Mouse (Mus musculus) heart, adult 2 months (tissue): ENCODE results near the gene Syngap1. TPM values are rescaled to one million over a fixed set of nuclear protein-coding genes. Genes with fewer than 3 reads are reported as not detected.

ENCODE experiments used
- DNase-seq, 2 experiments: peaks; one replicate each; pipeline ENCODE4 v3.0.0; 2021
- H3K27ac ChIP-seq: fragments of 200-600 bp; 2 replicates; pipeline ENCODE4 v1.8.1; 2022
- H3K27me3 ChIP-seq: fragments of 200-500 bp; 2 replicates; pipeline ENCODE4 v1.6.1; 2012; ENCODE audit warnings: mild to moderate bottlenecking, low read length, inconsistent platforms, mixed read lengths; ENCODE audit not compliant: control insufficient read depth, insufficient read depth
- H3K36me3 ChIP-seq: fragments of 200-500 bp; 2 replicates; pipeline ENCODE4 v1.6.1; 2012; ENCODE audit warnings: low read length, inconsistent platforms; ENCODE audit not compliant: control insufficient read depth, insufficient read depth
- H3K4me1 ChIP-seq: fragments of 200-500 bp; 2 replicates; pipeline ENCODE4 v1.6.1; 2011; ENCODE audit warnings: low read length; ENCODE audit not compliant: control insufficient read depth, insufficient read depth
- H3K4me3 ChIP-seq: fragments of 200-600 bp; 2 replicates; pipeline ENCODE4 v1.8.1; 2022
- H3K79me2 ChIP-seq: fragments of 200-500 bp; replicated peaks from 2 replicates; pipeline ENCODE4 v1.6.1; 2012; ENCODE audit warnings: mild to moderate bottlenecking, inconsistent platforms, low read length, moderate library complexity, mixed read lengths; ENCODE audit not compliant: control insufficient read depth, insufficient read depth
- H3K9ac ChIP-seq: fragments of 200-500 bp; 2 replicates; pipeline ENCODE4 v1.6.1; 2012; ENCODE audit warnings: low read depth, mild to moderate bottlenecking, control low read depth, inconsistent platforms, low read length, mixed read lengths
- CTCF ChIP-seq: fragments of 200-600 bp; IDR thresholded peaks from 2 replicates; pipeline ENCODE4 v1.8.1; 2022; ENCODE audit warnings: antibody characterized with exemption, mild to moderate bottlenecking, moderate library complexity
- EP300 ChIP-seq: fragments of 200-500 bp; IDR thresholded peaks from 2 replicates; pipeline ENCODE4 v1.6.1; 2011; ENCODE audit warnings: low read depth, low read length, control low read depth; ENCODE audit not compliant: insufficient read depth
- POLR2A ChIP-seq: fragments of 200-500 bp; IDR thresholded peaks from 2 replicates; pipeline ENCODE4 v1.6.1; 2011; ENCODE audit warnings: mild to moderate bottlenecking, low read depth, low read length, control low read depth; ENCODE audit not compliant: insufficient read depth
- WGBS: fragments of 180-500 bp; shearing (Covaris S2); methylation state at CpG from one replicate; pipeline ENCODE4 v1.1.7; 2018; 5-methylcytosine and 5-hydroxymethylcytosine counted together
- intact Hi-C: fragments of 180-260 bp; cut with DNase I; formaldehyde crosslinking; loops from one replicate; pipeline ENCODE4 v1.15.1; 2025
- long read RNA-seq: library from polyadenylated mRNA; stranded (forward); transcript quantifications from one replicate; pipeline ENCODE4 v2.0.0, GENCODE M21; 2021
- polyA plus RNA-seq: library from polyadenylated mRNA; depleted of rRNA; stranded (reverse); fragments of >200 nt; gene quantifications from 2 replicates; pipeline ENCODE4 v1.2.3, GENCODE M21; 2012; rRNA removed
- total RNA-seq, 2 experiments: library from RNA; stranded (reverse); gene quantifications; 2 replicates each; pipeline ENCODE4 v1.2.3; 2021

The Syngap1 gene
- 1 to 10 TPM; 4.1 to 4.2 TPM for total RNA-seq
- polyA plus RNA-seq = 6.7 and 9.0 TPM in 2 replicates
- long read RNA-seq = 0 reads

GRCm38 (mm10) chr17:26941031-26941789 is at the start of gene Syngap1:
Gene Syngap1 (plus strand): TSS chr17:26941253.
- WGBS = 8% methylated on average over 20 of the region's 24 CpGs

GRCm38 (mm10) chr17:26892635-26893375 is 48.2 kb upstream of the Syngap1 start:
- Histone ChIP-seq H3K36me3 (no peaks in the 10 kb centered on the region), H3K27ac (peak overlapping the region; percentile 79), H3K27me3 (no peaks in the 10 kb centered on the region), H3K79me2 (no peaks in the 10 kb centered on the region), H3K4me3 (peak overlapping the region; percentile 37), H3K9ac (peak overlapping the region; percentile 15), H3K4me1 (peaks cover 6% of the 10 kb centered on the region)
- TF ChIP-seq EP300 (peak; percentile 69), POLR2A (peak; percentile 55), CTCF (no peak)
- peak; percentile 50 to 72 for DNase-seq
- intact Hi-C loops = no loop called here
- 20% methylated on average over 16 of the region's 16 CpGs for WGBS

More at GRCm38 (mm10) chr17:26941031-26941789, at the start of gene Syngap1:
- H3K36me3 ChIP-seq = no peaks in the 10 kb centered on the region
- peak within 1 kb of the TSS; percentile 93; the same call in 1 of the 2 replicates for H3K9ac ChIP-seq
- H3K27ac ChIP-seq = peak within 1 kb of the TSS; percentile 94
- peaks cover 5% of the 10 kb centered on the region for H3K4me1 ChIP-seq
- intact Hi-C loops = no loop called here
- peak within 1 kb of the TSS; percentile 69 for H3K4me3 ChIP-seq
- no peak for DNase-seq
- H3K27me3 ChIP-seq = no peaks in the 10 kb centered on the region
- H3K79me2 ChIP-seq = no peaks in the 10 kb centered on the region
- TF ChIP-seq CTCF (no peak), POLR2A (no peak), EP300 (no peak)

DNA sequence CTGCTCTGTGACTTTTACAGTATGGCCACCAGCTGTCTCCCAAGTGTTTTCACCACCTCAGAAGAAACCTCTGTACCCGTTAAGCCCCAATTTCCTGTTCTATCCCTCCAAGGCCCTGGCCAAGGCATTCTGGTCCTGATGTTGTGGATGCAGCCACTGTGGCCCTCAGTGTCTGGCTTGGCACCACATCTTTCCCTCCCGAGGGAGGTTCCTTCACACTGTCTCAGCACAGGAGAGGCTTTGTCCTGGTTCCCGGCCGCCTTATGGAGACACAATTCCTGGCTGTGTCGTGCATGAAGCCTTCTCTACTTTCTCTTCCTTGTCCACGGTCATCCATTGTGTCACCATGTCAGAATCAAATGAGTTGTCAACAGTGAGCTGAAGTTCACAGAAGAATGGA is 47.6 kb upstream of the Syngap1 start:
- Histone ChIP-seq H3K36me3 (no peaks in the 10 kb centered on the region), H3K4me3 (no peak overlapping the region)
- intact Hi-C loops = no loop called here

GRCm38 (mm10) chr17:26894342-26894741 is 46.7 kb upstream of the Syngap1 start:
- Histone ChIP-seq H3K27ac (no peak overlapping the region), H3K4me1 (peaks cover 6% of the 10 kb centered on the region), H3K79me2 (no peaks in the 10 kb centered on the region), H3K27me3 (no peaks in the 10 kb centered on the region), H3K36me3 (no peaks in the 10 kb centered on the region), H3K4me3 (no peak overlapping the region), H3K9ac (no peak overlapping the region)
- TF ChIP-seq POLR2A (no peak), CTCF (no peak), EP300 (no peak)
- 76% methylated on average over 6 of the region's 6 CpGs for WGBS
- DNase-seq = no peak
- intact Hi-C loops = no loop called here

More for the DNA sequence above, 47.6 kb upstream of the Syngap1 start:
- Histone ChIP-seq H3K27ac (peak overlapping the region; percentile 79), H3K4me1 (peaks cover 6% of the 10 kb centered on the region), H3K79me2 (no peaks in the 10 kb centered on the region), H3K9ac (no peak overlapping the region), H3K27me3 (no peaks in the 10 kb centered on the region)
- TF ChIP-seq POLR2A = no peak
- TF ChIP-seq EP300 = no peak
- no peak for TF ChIP-seq CTCF
- no peak for DNase-seq
- 52% methylated on average over 6 of the region's 6 CpGs for WGBS

GRCm38 (mm10) chr17:26895578-26895977 is 45.5 kb upstream of the Syngap1 start:
- no peak overlapping the region for H3K9ac ChIP-seq
- H3K27ac ChIP-seq = no peak overlapping the region
- no peaks in the 10 kb centered on the region for H3K79me2 ChIP-seq
- no peaks in the 10 kb centered on the region for H3K27me3 ChIP-seq
- peaks cover 6% of the 10 kb centered on the region for H3K4me1 ChIP-seq
- no peak overlapping the region for H3K4me3 ChIP-seq
- TF ChIP-seq EP300 = peak; percentile 39; the same call in 1 of the 2 replicates
- TF ChIP-seq POLR2A = no peak
- peak; percentile 96 for TF ChIP-seq CTCF
- DNase-seq = peak; percentile 60 to 74
- intact Hi-C loops = no loop called here
- H3K36me3 ChIP-seq = no peaks in the 10 kb centered on the region
- 20% methylated on average over 10 of the region's 10 CpGs for WGBS

DNA sequence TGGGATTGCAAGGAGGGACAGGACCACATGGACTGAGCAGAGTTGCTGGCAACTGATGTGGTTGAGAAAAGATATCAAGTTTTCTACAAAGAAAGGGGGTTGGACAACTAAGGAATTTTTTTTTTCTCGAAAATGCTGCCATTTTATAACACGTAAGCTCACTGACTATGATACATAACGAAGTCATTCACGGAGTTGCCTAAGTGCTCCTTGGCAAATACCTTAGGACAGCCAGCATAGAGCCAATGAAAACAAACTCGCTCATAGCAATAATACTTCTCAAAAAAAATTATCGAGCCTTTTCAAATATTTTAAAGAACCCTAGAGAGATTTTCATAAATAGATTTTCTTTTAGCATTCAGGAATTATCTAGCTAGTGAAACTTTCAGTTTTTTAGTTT is 40.1 kb upstream of the Syngap1 start:
- Histone ChIP-seq H3K36me3 (no peaks in the 10 kb centered on the region), H3K9ac (no peak overlapping the region), H3K4me1 (no peaks in the 10 kb centered on the region; the same call in 1 of the 2 replicates), H3K79me2 (no peaks in the 10 kb centered on the region), H3K27me3 (no peaks in the 10 kb centered on the region), H3K27ac (no peak overlapping the region), H3K4me3 (no peak overlapping the region)
- DNase-seq = no peak
- 69% methylated on average over 6 of the region's 6 CpGs for WGBS
- TF ChIP-seq CTCF (no peak), EP300 (no peak), POLR2A (no peak)
- intact Hi-C loops = no loop called here
